Mouse (Mus musculus) neural tube, embryonic 10.5 days (tissue): ENCODE results near the gene Donson.
"Not testable (repeated sequence)": the region's sequence is repeated elsewhere in the genome, so short reads cannot be mapped to it uniquely, and the experiment has no call there.

Experiments
- DNase-seq: peaks from one replicate; pipeline ENCODE4 v3.0.0-alpha.2; 2017; ENCODE audit warnings: low spot score; ENCODE audit errors: extremely low spot score

The Donson gene

GRCm38 (mm10) chr16:91645420-91645819 lies 43.1 kb downstream of the Donson start:
- not testable (repeated sequence) for DNase-seq

GRCm38 (mm10) chr16:91644901-91645300 lies 43.7 kb downstream of the Donson start:
- no peak for DNase-seq

GRCm38 (mm10) chr16:91640171-91640570 lies 48.4 kb downstream of the Donson start:
- DNase-seq, result no peak

- DNase-seq, result no peak
Measured at GRCm38 (mm10) chr16:91639636-91640035, 48.9 kb downstream of the Donson start.

GRCm38 (mm10) chr16:91639161-91639560 lies 49.4 kb downstream of the Donson start:
- no peak for DNase-seq

GRCm38 (mm10) chr16:91633641-91634040 lies 54.9 kb downstream of the Donson start:
- DNase-seq, result no peak

- no peak for DNase-seq
Measured at GRCm38 (mm10) chr16:91632940-91633339, 55.6 kb downstream of the Donson start.

- DNase-seq, result no peak
Measured at GRCm38 (mm10) chr16:91632439-91632838, 56.1 kb downstream of the Donson start.

GRCm38 (mm10) chr16:91630584-91630983 lies 58.0 kb downstream of the Donson start:
- DNase-seq, result no peak

- no peak for DNase-seq
Measured at GRCm38 (mm10) chr16:91629749-91630148, 58.8 kb downstream of the Donson start.

GRCm38 (mm10) chr16:91628673-91629072 lies 59.9 kb downstream of the Donson start:
- DNase-seq, result no peak

GRCm38 (mm10) chr16:91627831-91628230 lies 60.7 kb downstream of the Donson start:
- no peak for DNase-seq
